Mouse (Mus musculus): ENCODE measurements around the gene Ap3d1.

- TF ChIP-seq CTCF (IDR thresholded peaks at IDR 0.05; ENCODE audit: low read depth) (no peak), EP300 (IDR thresholded peaks at IDR 0.05; ENCODE audit: low read depth) (no peak)
Measured at GRCm38 (mm10) chr10:80675405-80676197, 66.5 kb downstream of the Ap3d1 start.
